Mouse (Mus musculus): ENCODE results near the gene Olfr791. TPM values are rescaled to one million over a fixed set of nuclear protein-coding genes. Genes with fewer than 3 reads are reported as not detected.

Gene Olfr791
- polyA plus RNA-seq, 1 experiment: not detected

DNA sequence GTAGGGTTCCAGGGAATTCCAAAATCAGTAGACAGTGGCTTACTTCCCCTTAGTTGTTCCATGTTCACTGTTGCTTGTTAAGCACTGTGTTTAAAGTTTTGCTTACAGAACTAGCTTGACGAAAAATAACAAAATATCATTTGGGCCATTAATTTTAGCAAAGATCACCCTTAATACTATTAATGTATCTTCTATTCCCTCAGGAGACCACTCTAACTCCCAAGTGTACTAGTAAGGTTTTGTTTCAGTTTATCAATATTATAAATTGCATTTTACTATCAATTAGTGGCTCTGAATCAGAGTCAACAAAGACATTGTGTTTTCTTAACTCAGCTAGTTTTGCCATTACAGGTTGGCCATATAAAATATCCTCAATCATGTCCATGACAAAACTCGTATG lies 45.8 kb downstream of the Olfr791 start, which contains the start of gene Olfr794:
TSS of gene Olfr794 (plus strand) at position 301 of the 400 bp plus-strand sequence.
- no peak for TF ChIP-seq CTCF (IDR thresholded peaks at IDR 0.05; ENCODE audit: control insufficient read depth, insufficient read depth, insufficient replicate concordance, low read depth, low read length)
- no peak for TF ChIP-seq POLR2A (IDR thresholded peaks at IDR 0.05; ENCODE audit: control insufficient read depth, low read depth, low read length)
- Histone ChIP-seq H3K36me3 (ENCODE audit: control insufficient read depth, insufficient read depth, low read length) (no peaks in the 10 kb centered on the region), H3K4me1 (ENCODE audit: control insufficient read depth, insufficient read depth, low read length) (no peaks in the 10 kb centered on the region), H3K27ac (ENCODE audit: control insufficient read depth, insufficient read depth, low read depth, low read length) (no peak within 1 kb of the TSS), H3K4me3 (ENCODE audit: control insufficient read depth, low read depth, low read length) (no peak within 1 kb of the TSS), H3K27me3 (ENCODE audit: control insufficient read depth, insufficient read depth, low read length) (no peaks in the 10 kb centered on the region)

DNA sequence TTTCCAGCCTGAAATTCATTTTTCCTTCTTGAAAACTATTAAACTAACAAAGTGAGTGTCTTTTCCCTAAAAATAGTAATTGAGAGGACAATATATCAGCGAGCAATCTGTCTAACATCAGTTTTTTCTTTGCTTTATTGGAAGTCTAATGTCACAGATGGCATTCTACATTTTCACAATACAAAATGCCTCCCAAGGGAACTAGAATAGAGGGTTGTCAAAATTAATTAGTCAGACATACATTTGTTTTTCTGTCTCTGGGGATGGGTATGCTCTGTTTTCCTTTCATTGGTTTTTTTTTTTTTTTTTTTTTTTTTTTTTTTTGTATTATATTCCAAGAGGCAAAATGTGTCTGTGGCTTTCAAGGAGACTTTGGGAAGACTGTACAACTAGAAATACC lies 55.5 kb downstream of the Olfr791 start:
- Histone ChIP-seq H3K36me3 (ENCODE audit: control insufficient read depth, insufficient read depth, low read length) (no peaks in the 10 kb centered on the region), H3K4me3 (ENCODE audit: control insufficient read depth, low read depth, low read length) (no peak overlapping the region), H3K27ac (ENCODE audit: control insufficient read depth, insufficient read depth, low read depth, low read length) (no peak overlapping the region), H3K4me1 (ENCODE audit: control insufficient read depth, insufficient read depth, low read length) (no peaks in the 10 kb centered on the region), H3K27me3 (ENCODE audit: control insufficient read depth, insufficient read depth, low read length) (no peaks in the 10 kb centered on the region)
- no peak for TF ChIP-seq CTCF (IDR thresholded peaks at IDR 0.05; ENCODE audit: control insufficient read depth, insufficient read depth, insufficient replicate concordance, low read depth, low read length)
- TF ChIP-seq POLR2A (IDR thresholded peaks at IDR 0.05; ENCODE audit: control insufficient read depth, low read depth, low read length): no peak

Other genes starting within 250 kb of the Olfr791 start
- gene Olfr780, start 203.7 kb upstream of the Olfr791 start, polyA plus RNA-seq (2012; rRNA removed): not detected in 2 replicates
- not detected in 2 replicates for gene Olfr781, start 192.9 kb upstream of the Olfr791 start, polyA plus RNA-seq (2012; rRNA removed)
- not detected in 2 replicates for gene Olfr782, start 172.9 kb upstream of the Olfr791 start, polyA plus RNA-seq (2012; rRNA removed)
- 0.07 TPM in 2 replicates for gene Olfr784, start 137.7 kb upstream of the Olfr791 start, polyA plus RNA-seq (2012; rRNA removed)
- gene Olfr785, start 116.4 kb upstream of the Olfr791 start, polyA plus RNA-seq (2012; rRNA removed): not detected in 2 replicates
- not detected in 2 replicates for gene Olfr786, start 94.5 kb upstream of the Olfr791 start, polyA plus RNA-seq (2012; rRNA removed)
- 1.5 TPM in 2 replicates for gene Olfr787, start 59.9 kb upstream of the Olfr791 start, polyA plus RNA-seq (2012; rRNA removed)
- gene Olfr788, start 50.8 kb upstream of the Olfr791 start, polyA plus RNA-seq (2012; rRNA removed): 0.53 and 0.57 TPM in 2 replicates
- 0.05 TPM in 1 of 2 replicates, not detected in the other for gene Olfr789, start 37.0 kb upstream of the Olfr791 start, polyA plus RNA-seq (2012; rRNA removed)
- 0.29 TPM in 1 of 2 replicates, not detected in the other for gene Olfr790, start 23.3 kb upstream of the Olfr791 start, polyA plus RNA-seq (2012; rRNA removed)
- not detected in 2 replicates for gene Olfr792, start 17.4 kb downstream of the Olfr791 start, polyA plus RNA-seq (2012; rRNA removed)
- not detected in 2 replicates for gene Olfr794, start 45.9 kb downstream of the Olfr791 start, polyA plus RNA-seq (2012; rRNA removed)
- not detected in 2 replicates for gene Olfr796, start 90.8 kb downstream of the Olfr791 start, polyA plus RNA-seq (2012; rRNA removed)
- gene Olfr798, start 106.1 kb downstream of the Olfr791 start, polyA plus RNA-seq (2012; rRNA removed): not detected in 2 replicates
- not detected in 2 replicates for gene Olfr799, start 115.7 kb downstream of the Olfr791 start, polyA plus RNA-seq (2012; rRNA removed)
- not detected in 2 replicates for gene Olfr800, start 135.9 kb downstream of the Olfr791 start, polyA plus RNA-seq (2012; rRNA removed)
- gene Olfr801, start 152.1 kb downstream of the Olfr791 start, polyA plus RNA-seq (2012; rRNA removed): not detected in 2 replicates
- not detected in 2 replicates for gene Olfr802, start 166.4 kb downstream of the Olfr791 start, polyA plus RNA-seq (2012; rRNA removed)
- not detected in 2 replicates for gene Olfr803, start 172.5 kb downstream of the Olfr791 start, polyA plus RNA-seq (2012; rRNA removed)
- gene Olfr804, start 181.4 kb downstream of the Olfr791 start, polyA plus RNA-seq (2012; rRNA removed): not detected in 2 replicates
- gene Olfr805, start 207.6 kb downstream of the Olfr791 start, polyA plus RNA-seq (2012; rRNA removed): 0.04 TPM in 1 of 2 replicates, not detected in the other
- gene Olfr806, start 220.1 kb downstream of the Olfr791 start, polyA plus RNA-seq (2012; rRNA removed): not detected in 2 replicates
- not detected in 2 replicates for gene Olfr807, start 236.0 kb downstream of the Olfr791 start, polyA plus RNA-seq (2012; rRNA removed)
- not detected in 2 replicates for gene Olfr808, start 243.7 kb downstream of the Olfr791 start, polyA plus RNA-seq (2012; rRNA removed)